Mouse (Mus musculus): ENCODE data around the gene Clock. TPM values are rescaled to one million over a fixed set of nuclear protein-coding genes. Genes with fewer than 3 reads are reported as not detected.

Gene Clock
- polyA plus RNA-seq (2015; fragmentation: Nextera tagmentation; extraction: Ambion mirVana), result 13.4 and 15.1 TPM in 2 replicates

DNA sequence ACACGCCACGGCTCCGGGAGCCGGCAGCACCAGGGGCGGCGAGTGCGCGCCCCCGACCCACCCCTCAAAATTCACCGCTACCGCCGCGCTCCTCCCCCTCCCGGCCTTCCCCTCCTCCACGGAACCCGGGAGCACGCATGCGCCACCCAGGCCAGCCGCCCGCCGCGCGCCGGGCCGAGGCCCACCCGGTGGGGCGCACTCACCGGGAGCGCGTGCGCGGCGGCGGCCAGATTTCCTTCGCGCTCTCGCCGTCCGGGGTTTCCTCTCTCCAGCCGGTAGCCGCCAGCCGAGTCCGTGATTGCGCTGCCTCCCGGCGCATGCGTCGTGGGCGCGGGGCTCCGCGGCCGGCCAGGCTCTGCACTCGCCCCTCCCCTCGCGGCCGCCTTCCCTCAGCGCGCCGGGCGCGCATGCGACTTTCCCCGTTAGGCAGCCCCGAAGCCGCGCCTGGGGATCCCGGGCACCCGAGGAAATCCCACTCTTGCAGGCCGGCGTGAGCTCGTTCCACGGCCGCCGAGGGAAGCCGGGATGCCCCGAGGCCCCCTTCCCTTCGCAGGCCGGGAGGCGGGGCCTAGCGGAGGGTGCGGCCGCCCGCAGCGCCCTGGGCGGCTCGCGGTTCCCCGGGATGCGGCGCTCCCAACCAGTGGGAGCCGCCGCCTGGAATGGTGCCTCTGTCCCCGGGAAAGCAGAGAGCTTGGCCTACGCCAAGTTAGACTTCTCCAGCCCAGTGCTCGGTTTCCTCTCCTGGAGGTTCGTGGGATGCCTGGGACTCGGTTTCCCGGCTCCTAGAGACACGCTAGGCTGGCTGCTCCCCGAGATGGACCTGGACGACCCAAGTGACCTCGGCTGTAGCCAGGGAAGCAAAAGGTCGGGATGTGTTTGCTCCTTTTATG is at the start of gene Clock:
Clock (minus strand) TSS at position 341 of the 890 bp plus-strand sequence.
- H3K27ac ChIP-seq (ENCODE audit: low read length), result peak within 1 kb of the TSS; percentile 97
- H3K36me3 ChIP-seq (ENCODE audit: control insufficient read depth, insufficient read depth, low read length), result no peaks in the 10 kb centered on the region
- H3K4me1 ChIP-seq (ENCODE audit: control insufficient read depth, insufficient read depth, low read length), result peaks cover 29% of the 10 kb centered on the region
- H3K4me3 ChIP-seq (ENCODE audit: low read depth, low read length), result peak within 1 kb of the TSS; percentile 92
- WGBS, result under 1% methylated on average over 92 of the region's 104 CpGs
- peak; percentile 91 for ATAC-seq
- H3K4me2 ChIP-seq (ENCODE audit: low read length), result peak within 1 kb of the TSS; percentile 84
- H3K27me3 ChIP-seq (ENCODE audit: control insufficient read depth, insufficient read depth, low read depth, low read length), result no peaks in the 10 kb centered on the region
- peak within 1 kb of the TSS; percentile 88 for H3K9ac ChIP-seq (ENCODE audit: low read depth, low read length)
- H3K9me3 ChIP-seq (replicated peaks; ENCODE audit: control insufficient read depth, low read length, poor library complexity, severe bottlenecking), result no peaks in the 10 kb centered on the region

DNA sequence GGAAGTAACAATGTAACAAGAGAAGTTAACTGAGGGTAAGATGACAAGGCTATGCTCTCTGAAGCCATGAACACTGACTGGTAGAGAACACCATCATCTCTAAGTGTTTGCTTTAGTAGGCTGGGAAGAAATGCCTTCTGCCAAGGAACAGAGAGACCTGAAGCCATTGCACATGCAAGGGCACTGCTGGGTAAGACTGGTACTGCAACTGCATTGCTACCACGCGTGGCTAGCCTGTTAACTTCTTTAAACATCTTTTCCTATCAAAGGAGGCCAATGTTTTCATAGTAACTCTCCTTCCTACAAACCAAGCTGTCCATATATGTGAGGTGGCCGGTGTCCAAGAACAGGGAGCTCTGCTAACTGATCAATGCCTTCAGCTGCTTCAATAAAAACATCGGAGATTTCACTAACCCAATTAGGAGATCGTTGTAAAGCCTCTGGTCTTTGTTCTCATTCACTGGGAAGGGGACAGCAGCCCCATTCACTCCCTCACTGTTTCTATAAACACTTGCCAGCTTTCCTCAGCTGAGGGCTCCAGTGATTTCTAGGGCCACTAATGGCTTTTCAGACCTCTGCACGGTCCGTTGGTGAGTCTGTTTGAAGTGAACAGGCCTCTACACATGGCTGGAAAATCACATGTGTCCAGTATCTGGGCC is 47.5 kb upstream of the Clock start:
- Histone ChIP-seq H3K4me2 (ENCODE audit: low read length) (no peak overlapping the region), H3K36me3 (ENCODE audit: control insufficient read depth, insufficient read depth, low read length) (no peaks in the 10 kb centered on the region), H3K27ac (ENCODE audit: low read length) (no peak overlapping the region), H3K9ac (ENCODE audit: low read depth, low read length) (no peak overlapping the region), H3K4me1 (ENCODE audit: control insufficient read depth, insufficient read depth, low read length) (no peaks in the 10 kb centered on the region), H3K9me3 (replicated peaks; ENCODE audit: control insufficient read depth, low read length, poor library complexity, severe bottlenecking) (no peaks in the 10 kb centered on the region), H3K27me3 (ENCODE audit: control insufficient read depth, insufficient read depth, low read depth, low read length) (no peaks in the 10 kb centered on the region), H3K4me3 (ENCODE audit: low read depth, low read length) (no peak overlapping the region)
- 36% methylated on average over 7 of the region's 7 CpGs for WGBS
- no peak for ATAC-seq

DNA sequence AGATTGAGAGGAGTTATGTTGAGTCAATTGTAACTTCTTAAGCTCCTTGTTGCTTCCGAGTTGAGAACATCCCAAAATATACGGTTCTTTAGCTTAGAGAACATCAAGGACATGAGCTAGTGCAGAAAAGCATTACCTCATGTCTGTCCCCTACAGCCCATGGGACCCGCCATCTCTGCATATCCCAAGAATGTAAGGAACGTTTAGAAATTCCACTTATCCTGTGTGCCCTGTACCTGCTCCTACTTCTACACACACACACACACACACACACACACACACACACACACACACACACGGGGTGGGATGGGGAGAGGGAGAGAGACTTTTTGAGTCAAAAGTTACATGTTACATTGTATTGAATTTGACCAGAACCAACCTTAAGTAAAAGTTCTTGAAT is 46.9 kb upstream of the Clock start:
- no peak overlapping the region for H3K4me2 ChIP-seq (ENCODE audit: low read length)
- H3K27ac ChIP-seq (ENCODE audit: low read length), result no peak overlapping the region
- no peaks in the 10 kb centered on the region for H3K9me3 ChIP-seq (replicated peaks; ENCODE audit: control insufficient read depth, low read length, poor library complexity, severe bottlenecking)
- 85% methylated on average over 5 of the region's 5 CpGs for WGBS
- H3K27me3 ChIP-seq (ENCODE audit: control insufficient read depth, insufficient read depth, low read depth, low read length), result no peaks in the 10 kb centered on the region
- no peaks in the 10 kb centered on the region for H3K4me1 ChIP-seq (ENCODE audit: control insufficient read depth, insufficient read depth, low read length)
- H3K4me3 ChIP-seq (ENCODE audit: low read depth, low read length), result no peak overlapping the region
- no peak overlapping the region for H3K9ac ChIP-seq (ENCODE audit: low read depth, low read length)
- H3K36me3 ChIP-seq (ENCODE audit: control insufficient read depth, insufficient read depth, low read length), result no peaks in the 10 kb centered on the region
- ATAC-seq, result no peak

DNA sequence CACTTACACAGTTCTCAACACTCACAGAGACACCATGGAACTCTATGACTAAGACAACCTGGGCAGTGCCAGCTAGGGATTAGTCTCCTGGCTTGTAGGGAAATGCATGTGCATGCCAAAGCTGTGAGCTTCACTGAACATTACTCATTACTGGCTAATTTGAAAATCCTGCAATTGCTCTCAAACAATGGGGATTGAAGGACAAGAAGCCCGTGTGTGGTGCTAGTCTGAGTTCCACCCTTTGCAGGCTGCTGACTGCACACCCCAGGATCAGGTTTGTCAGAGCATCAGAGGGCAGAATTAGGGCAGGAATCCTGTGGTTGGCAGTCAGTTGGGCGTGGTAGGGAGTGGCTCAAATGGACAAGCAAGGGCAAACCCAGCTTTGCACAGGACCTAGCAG is 41.5 kb upstream of the Clock start:
- Histone ChIP-seq H3K4me3 (ENCODE audit: low read depth, low read length) (no peak overlapping the region), H3K4me2 (ENCODE audit: low read length) (no peak overlapping the region), H3K9ac (ENCODE audit: low read depth, low read length) (no peak overlapping the region), H3K4me1 (ENCODE audit: control insufficient read depth, insufficient read depth, low read length) (no peaks in the 10 kb centered on the region), H3K36me3 (ENCODE audit: control insufficient read depth, insufficient read depth, low read length) (no peaks in the 10 kb centered on the region), H3K9me3 (replicated peaks; ENCODE audit: control insufficient read depth, low read length, poor library complexity, severe bottlenecking) (no peaks in the 10 kb centered on the region), H3K27me3 (ENCODE audit: control insufficient read depth, insufficient read depth, low read depth, low read length) (no peaks in the 10 kb centered on the region), H3K27ac (ENCODE audit: low read length) (no peak overlapping the region)
- no peak for ATAC-seq
- WGBS, result 46% methylated on average over 2 of the region's 2 CpGs

DNA sequence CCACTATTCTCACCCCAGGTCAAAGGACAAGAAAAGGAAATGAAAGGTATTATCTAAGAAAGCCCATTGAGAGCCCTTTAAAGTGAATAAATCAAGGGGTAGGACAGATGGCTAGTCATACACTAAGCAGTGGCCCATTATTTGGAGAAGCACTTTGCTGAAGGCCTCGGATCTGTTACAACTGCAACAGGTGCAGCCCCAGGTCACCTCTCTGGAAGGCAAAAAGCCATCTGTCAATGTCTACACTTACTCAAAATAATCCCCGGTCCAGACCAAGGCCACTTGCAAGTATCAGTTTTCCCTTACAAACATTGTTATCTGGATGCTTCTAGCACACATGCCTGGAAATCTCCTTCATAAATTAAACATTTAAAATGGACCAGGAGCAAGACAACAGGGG is 36.3 kb upstream of the Clock start:
- no peak overlapping the region for H3K4me3 ChIP-seq (ENCODE audit: low read depth, low read length)
- 83% methylated on average over 2 of the region's 2 CpGs for WGBS
- H3K4me1 ChIP-seq (ENCODE audit: control insufficient read depth, insufficient read depth, low read length), result no peaks in the 10 kb centered on the region
- H3K9ac ChIP-seq (ENCODE audit: low read depth, low read length), result no peak overlapping the region
- H3K9me3 ChIP-seq (replicated peaks; ENCODE audit: control insufficient read depth, low read length, poor library complexity, severe bottlenecking), result no peaks in the 10 kb centered on the region
- no peaks in the 10 kb centered on the region for H3K36me3 ChIP-seq (ENCODE audit: control insufficient read depth, insufficient read depth, low read length)
- ATAC-seq, result no peak
- no peak overlapping the region for H3K27ac ChIP-seq (ENCODE audit: low read length)
- no peak overlapping the region for H3K4me2 ChIP-seq (ENCODE audit: low read length)
- no peaks in the 10 kb centered on the region for H3K27me3 ChIP-seq (ENCODE audit: control insufficient read depth, insufficient read depth, low read depth, low read length)

DNA sequence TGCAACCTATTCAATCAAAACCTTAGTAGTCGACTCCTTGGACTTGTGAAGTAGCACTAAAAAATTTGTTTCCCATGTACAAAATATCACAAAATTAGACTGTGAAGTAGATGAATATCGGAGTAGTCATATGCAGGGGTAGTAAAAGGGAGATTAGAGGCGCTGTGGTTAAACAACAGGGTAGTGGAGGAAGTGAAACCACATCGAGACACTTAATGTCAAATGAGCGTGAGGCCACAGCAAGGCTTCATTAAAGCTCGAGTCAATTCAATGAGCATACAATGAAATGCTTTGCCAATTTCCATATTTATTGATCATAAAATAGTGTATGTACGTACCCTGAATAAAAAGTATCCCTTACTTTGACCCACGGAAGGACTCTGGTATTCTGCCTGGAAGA is 32.5 kb upstream of the Clock start:
- no peaks in the 10 kb centered on the region for H3K36me3 ChIP-seq (ENCODE audit: control insufficient read depth, insufficient read depth, low read length)
- H3K9ac ChIP-seq (ENCODE audit: low read depth, low read length), result no peak overlapping the region
- no peaks in the 10 kb centered on the region for H3K4me1 ChIP-seq (ENCODE audit: control insufficient read depth, insufficient read depth, low read length)
- 85% methylated on average over 8 of the region's 8 CpGs for WGBS
- H3K27me3 ChIP-seq (ENCODE audit: control insufficient read depth, insufficient read depth, low read depth, low read length), result no peaks in the 10 kb centered on the region
- no peak for ATAC-seq
- H3K4me3 ChIP-seq (ENCODE audit: low read depth, low read length), result no peak overlapping the region
- H3K27ac ChIP-seq (ENCODE audit: low read length), result no peak overlapping the region
- no peak overlapping the region for H3K4me2 ChIP-seq (ENCODE audit: low read length)
- H3K9me3 ChIP-seq (replicated peaks; ENCODE audit: control insufficient read depth, low read length, poor library complexity, severe bottlenecking), result no peaks in the 10 kb centered on the region

DNA sequence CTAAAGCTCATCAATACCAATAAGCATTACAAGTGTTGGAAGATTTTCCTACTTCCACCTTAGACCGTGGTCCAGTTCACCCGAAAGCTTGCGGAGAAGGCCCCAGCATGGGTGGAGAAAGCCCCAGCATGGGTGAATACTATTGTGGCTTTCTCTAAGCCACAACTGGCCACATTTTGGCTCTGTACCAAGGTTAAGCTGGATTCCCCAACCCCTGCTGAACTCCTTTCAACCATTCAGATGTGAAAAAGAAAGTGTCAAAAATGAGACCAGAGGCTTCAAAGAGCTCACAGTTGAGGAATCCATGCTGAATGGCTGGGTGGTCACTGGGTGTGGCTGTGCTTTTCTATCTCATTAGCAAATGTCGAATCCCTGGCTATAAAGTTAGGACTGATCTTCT is 29.2 kb upstream of the Clock start:
- no peak for ATAC-seq
- Histone ChIP-seq H3K4me1 (ENCODE audit: control insufficient read depth, insufficient read depth, low read length) (no peaks in the 10 kb centered on the region), H3K36me3 (ENCODE audit: control insufficient read depth, insufficient read depth, low read length) (no peaks in the 10 kb centered on the region), H3K4me3 (ENCODE audit: low read depth, low read length) (no peak overlapping the region), H3K27ac (ENCODE audit: low read length) (no peak overlapping the region), H3K4me2 (ENCODE audit: low read length) (no peak overlapping the region), H3K27me3 (ENCODE audit: control insufficient read depth, insufficient read depth, low read depth, low read length) (no peaks in the 10 kb centered on the region), H3K9me3 (replicated peaks; ENCODE audit: control insufficient read depth, low read length, poor library complexity, severe bottlenecking) (no peaks in the 10 kb centered on the region), H3K9ac (ENCODE audit: low read depth, low read length) (no peak overlapping the region)
- 23% methylated on average over 4 of the region's 4 CpGs for WGBS

DNA sequence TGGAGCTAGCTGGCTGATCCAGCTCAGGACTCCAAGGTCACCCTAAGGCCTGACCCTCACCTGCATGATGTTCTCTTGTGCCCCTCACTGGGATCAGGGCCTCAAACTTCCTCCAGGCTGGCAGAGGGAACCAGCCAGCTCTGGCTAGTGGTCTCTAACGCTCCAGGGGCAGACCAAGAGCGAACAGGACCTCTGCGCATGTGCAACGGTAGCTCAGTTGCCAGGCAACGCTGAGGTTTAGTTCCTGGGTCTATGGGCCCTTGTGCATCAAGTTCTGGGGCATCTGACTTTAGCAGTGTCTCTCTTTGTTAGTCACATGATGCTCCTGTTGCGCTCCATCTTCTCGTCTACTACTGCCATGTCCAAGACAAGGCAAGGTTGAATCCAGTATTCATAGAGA is 26.4 kb upstream of the Clock start, which contains the start of gene Pdcl2:
Pdcl2 (minus strand) TSS at position 204 of the 400 bp plus-strand sequence.
- Histone ChIP-seq H3K4me3 (ENCODE audit: low read depth, low read length) (no peak within 1 kb of the TSS), H3K27me3 (ENCODE audit: control insufficient read depth, insufficient read depth, low read depth, low read length) (no peaks in the 10 kb centered on the region), H3K9ac (ENCODE audit: low read depth, low read length) (no peak within 1 kb of the TSS), H3K36me3 (ENCODE audit: control insufficient read depth, insufficient read depth, low read length) (no peaks in the 10 kb centered on the region), H3K4me2 (ENCODE audit: low read length) (no peak within 1 kb of the TSS), H3K27ac (ENCODE audit: low read length) (no peak within 1 kb of the TSS), H3K4me1 (ENCODE audit: control insufficient read depth, insufficient read depth, low read length) (no peaks in the 10 kb centered on the region), H3K9me3 (replicated peaks; ENCODE audit: control insufficient read depth, low read length, poor library complexity, severe bottlenecking) (no peaks in the 10 kb centered on the region)
- no peak for ATAC-seq
- 92% methylated on average over 7 of the region's 7 CpGs for WGBS

DNA sequence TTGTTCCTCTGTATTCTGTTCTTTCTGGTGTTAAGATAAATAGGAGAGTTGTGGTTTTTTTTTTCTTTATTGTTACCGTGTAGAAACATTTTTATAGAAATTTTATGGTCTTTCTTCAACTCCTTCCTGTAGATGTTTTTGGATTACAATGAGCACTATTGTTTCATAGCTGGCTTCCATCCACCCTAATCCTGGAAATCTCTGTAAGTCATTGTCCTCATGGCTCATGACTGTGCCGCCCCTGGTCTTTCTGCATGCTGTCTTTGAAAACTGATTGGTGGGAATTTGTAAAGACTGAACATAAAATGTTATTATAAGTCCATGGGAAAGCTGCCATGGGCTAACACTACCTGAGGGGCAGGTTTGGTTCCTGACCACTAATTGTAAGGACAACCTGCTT is 22.7 kb upstream of the Clock start:
- ATAC-seq, result no peak
- 49% methylated on average over 2 of the region's 2 CpGs for WGBS
- no peak overlapping the region for H3K27ac ChIP-seq (ENCODE audit: low read length)
- no peak overlapping the region for H3K4me3 ChIP-seq (ENCODE audit: low read depth, low read length)
- H3K4me1 ChIP-seq (ENCODE audit: control insufficient read depth, insufficient read depth, low read length), result no peaks in the 10 kb centered on the region
- no peaks in the 10 kb centered on the region for H3K27me3 ChIP-seq (ENCODE audit: control insufficient read depth, insufficient read depth, low read depth, low read length)
- H3K9me3 ChIP-seq (replicated peaks; ENCODE audit: control insufficient read depth, low read length, poor library complexity, severe bottlenecking), result no peaks in the 10 kb centered on the region
- H3K4me2 ChIP-seq (ENCODE audit: low read length), result no peak overlapping the region
- no peaks in the 10 kb centered on the region for H3K36me3 ChIP-seq (ENCODE audit: control insufficient read depth, insufficient read depth, low read length)
- no peak overlapping the region for H3K9ac ChIP-seq (ENCODE audit: low read depth, low read length)
